Mouse (Mus musculus) brain, embryonic 18.5 days (tissue): ENCODE results near the gene Appl1.
A peak's percentile ranks its signal among the peaks of the same experiment; 100 is the strongest.
"Not testable (repeated sequence)": the region's sequence is repeated elsewhere in the genome, so short reads cannot be mapped to it uniquely, and the experiment has no call there.

Source experiments
- DNase-seq: peaks from one replicate; pipeline ENCODE4 v3.0.0-alpha.2; 2012; ENCODE audit warnings: low read depth, low spot score

Gene Appl1

DNA sequence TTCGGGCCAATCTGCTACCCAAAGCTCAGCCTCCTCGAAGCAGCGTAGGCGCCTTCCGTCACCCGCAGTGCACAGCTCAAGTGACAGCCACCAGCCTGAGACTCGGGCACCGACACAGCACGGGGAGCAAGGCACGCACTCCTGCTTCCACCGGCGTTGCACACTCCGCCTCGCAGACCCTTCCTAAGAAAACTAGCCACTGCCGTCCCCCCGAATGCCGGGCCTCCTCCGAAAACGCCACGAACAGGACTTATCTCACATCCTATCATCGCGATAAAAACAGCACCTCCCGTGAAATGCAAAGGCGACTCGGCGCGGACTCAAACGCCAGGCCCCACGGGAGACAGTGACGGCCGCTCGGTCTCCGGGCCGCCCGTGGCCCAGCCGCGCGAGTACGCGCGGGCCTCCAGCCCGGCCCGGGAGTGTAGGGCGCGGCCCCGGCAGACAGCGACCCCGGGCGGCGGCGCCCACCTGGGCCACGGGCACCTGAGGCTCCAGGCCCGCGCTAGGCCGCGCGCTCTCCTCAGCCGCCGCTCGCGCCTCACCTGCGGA, 1.1 kb downstream of the Appl1 start:
- DNase-seq = peak; percentile 37

DNA sequence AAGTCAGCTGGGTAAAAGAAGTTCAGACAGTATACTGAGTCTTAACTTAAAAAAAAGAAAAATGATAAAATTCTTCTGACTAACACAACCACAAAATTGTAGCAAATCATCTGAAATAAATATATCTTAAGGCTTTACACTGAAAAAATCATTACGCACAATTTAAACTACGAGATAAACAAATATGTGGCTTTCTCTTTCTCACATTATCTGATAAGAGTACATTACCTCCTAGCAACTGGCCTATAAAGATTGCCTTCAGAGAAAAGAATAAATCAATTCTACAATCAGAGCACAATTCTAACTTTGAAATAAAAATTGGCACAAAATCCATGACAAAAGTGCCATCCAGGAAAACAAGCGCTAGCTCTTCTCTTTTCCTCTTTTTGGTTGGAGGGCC, 1.9 kb downstream of the Appl1 start:
- no peak for DNase-seq

DNA sequence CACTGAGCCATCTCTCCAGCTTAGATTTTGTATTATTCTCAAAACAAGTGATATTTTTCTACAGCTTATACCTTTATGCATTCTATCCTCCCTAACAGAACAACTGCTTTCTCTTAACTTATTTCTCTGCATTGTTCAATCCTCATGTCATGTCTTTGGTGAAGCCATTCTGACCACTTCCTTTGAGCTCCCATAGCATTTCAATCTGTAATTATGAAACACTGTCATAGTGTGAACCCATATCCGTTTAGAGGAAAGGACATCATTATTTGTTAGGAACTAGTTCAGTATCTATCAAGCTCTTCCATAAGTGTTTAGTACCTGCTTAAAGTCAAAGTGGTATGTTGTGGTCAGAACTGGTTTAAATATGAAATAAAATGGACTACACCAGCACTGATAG, 10.5 kb downstream of the Appl1 start:
- no peak for DNase-seq

DNA sequence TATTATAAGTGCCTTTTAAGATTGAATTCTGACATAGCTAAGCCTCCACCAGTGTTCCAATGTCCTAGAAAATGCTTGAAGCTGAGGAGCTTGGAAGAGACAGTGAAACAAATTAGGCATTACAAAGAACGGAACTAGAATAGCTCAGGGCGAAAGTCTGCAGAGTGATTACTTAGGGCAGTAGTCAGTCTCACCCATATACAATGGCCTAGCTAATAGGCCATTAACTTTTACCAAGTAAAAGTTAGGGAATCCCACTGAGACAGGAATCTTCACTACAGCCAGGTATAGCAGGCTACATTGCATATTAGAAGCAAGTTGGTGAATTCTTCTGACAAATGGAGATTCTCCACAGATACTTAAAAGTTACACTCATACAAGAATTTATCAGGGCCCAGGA, 14.9 kb downstream of the Appl1 start:
- not testable (repeated sequence) for DNase-seq

DNA sequence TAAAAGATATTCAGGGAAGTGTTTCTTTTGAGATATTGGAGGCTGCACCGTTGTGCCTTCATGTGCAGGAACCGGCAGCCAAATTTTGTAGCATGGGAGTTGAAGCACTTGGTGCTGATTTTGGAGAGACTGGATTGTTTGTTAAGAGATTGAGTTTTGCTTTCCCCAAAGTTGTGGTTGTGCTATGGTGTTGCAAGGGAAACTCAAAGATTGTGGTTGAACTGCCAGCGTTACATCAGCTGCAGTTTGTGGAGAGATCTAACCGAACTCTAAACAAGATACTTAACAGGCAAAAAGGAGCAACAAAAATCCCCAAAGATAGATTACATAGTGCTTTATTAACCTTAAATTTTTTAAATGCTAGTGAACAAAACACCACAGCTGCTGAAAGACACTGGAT, 35.5 kb downstream of the Appl1 start:
- no peak for DNase-seq

DNA sequence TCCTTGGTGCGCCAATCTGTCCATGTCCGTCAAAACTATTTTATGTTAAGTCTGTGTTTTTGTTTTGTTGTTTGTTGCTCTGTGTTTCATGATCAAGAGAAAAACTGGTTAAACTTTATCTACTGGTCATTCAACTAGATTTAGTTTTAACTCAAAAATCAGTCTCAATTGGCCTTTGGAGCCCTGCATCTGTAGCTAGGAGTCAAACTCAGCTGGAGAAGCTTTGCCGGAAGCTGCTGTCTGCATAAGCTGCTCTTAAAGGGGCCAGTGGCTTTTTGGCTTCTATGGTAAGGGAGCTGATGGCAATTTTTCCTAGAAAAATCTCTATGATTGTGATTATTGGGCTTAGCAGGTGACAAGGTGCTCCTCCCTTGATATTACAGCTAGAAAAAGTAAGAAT, 36.1 kb downstream of the Appl1 start:
- no peak for DNase-seq

DNA sequence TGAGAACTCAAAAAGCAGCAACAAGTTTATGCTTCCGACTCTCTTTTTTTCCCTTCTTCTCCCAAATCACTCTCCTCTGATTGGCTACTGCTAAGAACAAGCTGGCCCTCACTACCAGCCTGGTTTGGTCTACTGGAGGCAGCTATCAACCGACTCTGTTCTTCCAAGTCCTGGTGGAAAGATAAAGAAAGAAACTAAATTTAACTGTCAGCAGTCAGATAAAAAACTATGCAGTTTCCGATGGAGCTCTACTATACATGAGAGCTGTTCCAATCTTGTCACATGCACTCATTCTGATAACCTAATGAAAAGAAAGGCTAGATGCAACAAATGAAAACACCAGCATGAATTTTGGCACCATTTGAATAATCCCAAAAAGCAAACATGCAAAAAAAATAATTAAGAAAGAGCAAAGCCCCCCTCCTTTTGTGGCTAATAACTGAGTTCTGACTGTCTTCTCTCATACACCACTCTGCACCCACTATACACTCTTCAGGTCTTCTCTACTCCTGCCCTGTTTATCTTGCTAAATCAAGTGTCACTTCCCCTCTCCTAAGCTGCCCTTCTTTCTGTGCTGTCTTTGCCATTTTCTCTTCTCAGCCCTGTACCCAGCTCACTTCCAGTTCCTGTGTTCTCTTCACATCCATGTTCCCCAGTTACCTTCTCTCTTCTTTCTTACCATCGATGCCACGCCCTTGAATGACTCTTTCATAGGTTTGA, 47.2 kb downstream of the Appl1 start:
- no peak for DNase-seq

DNA sequence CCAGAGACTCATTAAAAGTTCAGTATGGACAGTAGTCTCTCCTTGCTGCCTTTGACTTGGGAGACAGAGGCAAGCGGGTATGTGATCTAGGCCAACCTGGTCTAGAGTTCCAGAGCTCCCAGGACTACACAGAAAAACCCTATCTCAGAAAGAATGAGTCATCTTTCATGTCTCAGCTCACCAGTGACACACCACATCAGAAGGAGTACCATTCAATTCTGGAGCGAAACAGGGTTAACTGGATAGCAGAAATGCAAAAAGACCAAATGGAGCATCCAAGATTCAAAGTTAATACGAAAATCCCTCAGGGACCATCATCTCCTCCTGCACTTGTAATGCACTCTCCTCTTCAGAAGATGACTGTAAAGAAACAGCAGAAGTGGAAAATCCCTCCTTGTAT, 51.7 kb downstream of the Appl1 start:
- no peak for DNase-seq

DNA sequence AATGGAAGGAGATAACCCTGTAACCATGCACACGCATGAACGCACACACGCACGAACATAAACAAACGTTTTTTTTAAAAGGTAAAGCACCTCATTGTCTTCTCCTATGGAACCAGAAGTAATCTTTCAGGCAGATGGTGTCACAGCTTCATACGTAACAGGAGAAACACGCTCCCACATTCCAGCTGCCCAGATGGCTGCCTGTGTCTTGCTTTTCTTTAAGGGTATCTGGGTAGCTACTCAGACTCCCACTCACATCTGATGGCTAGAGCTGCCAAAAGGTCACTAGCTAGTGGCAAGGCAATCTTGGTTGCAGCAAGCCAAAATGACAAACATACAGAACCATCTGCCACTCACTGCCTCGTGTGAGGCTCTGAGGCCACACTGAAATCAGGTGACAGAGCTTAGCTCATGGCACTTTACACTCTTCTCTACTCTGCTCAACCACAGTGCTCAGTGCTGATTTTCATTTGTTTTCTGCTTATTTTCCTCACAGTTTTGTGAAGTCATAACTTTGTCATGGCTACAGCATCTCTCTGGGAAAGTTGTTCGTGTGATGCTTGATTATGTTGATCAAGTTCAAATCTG, 57.3 kb downstream of the Appl1 start:
- no peak for DNase-seq

DNA sequence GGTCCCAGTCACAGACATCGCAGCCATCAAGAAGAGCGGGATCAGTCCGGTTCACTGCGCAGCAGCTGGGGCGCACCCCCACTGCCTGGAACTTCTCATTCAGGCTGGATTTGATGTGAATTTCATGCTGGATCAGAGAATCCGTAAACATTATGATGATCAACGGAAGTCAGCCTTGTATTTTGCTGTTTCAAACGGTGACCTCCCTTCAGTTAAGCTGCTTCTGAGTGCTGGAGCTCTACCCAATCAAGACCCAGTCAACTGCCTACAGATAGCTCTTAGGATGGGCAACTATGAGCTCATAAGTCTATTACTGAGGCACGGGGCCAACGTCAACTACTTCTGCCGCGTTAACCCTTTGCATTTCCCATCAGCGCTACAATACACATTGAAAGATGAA, 59.2 kb downstream of the Appl1 start:
- DNase-seq = no peak

DNA sequence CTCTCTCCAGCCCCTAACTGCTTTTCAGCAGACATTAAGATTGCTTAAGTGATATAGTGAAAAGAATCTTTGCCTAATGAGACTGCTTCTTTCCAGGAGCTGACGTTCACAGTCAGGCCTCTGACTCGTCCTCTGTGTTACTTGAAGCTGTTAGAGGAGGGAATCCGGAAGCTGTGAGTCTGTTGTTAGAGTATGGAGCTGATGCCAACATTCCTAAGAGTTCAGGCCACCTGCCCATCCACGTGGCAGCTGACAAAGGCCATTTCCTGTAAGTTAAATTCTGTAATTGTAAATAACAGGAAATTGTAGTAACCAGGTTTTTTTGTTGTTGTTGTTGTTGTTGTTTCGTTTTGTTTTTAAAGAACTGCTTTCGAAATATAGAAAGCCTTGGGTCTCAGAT, 59.8 kb downstream of the Appl1 start:
- no peak for DNase-seq

DNA sequence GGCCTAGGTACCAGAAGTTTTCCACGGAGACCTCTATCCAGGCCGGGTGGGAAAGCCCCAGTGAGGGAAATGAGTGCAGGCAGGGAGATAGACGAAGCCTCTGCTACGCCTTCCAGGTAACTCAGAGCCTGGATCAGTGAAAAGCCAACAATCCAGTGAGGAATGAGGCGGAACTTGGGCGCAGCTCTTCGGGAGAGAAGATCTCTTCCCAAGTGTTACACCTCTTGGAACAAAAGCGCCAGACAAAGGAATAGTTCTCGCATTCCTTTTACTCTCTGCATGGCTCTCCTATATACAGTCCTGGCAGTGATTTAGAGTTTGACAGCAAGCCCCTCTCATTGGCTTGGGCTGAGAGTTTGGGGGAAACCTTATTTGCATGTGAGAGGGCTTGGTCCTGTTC, 60.6 kb downstream of the Appl1 start:
- DNase-seq = not testable (repeated sequence)

DNA sequence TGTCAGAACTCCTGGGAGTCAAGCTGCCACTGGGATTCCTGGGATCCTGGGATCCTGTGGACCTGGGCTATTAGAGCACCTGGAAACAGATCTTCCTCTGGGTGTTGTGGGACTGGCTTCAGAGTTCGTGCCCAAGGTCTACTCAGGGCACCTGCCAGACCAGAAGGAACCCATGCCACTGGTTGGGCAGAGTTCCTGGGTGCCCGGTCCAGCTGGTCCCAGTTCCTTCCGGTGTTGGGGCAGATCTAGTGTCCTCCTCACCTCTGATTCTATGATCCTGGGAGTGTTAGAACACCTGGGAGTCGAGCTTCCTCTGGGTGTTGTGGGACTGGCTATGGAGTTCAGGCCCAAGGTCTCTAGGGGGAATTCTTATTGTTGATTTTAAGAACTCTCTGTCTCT, 63.6 kb downstream of the Appl1 start:
- no peak for DNase-seq

DNA sequence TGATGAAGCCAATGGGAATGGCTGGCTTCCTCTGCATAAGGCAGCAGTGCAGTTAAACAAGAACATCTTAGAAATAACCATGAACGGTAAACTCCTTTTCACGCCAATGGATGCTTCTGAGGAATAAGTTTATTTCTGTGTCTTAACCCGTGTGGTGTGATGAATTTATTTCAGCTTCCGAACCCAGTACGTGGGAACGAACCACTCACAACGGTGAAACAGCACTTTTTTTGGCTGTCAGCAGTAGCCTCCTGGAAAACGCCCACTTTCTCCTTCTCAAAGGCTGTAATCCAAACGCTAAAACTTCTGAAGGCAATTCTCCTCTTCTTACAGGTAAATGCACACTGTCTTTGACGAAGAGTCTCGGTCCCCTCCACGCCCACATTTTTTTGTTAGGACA, 70.1 kb downstream of the Appl1 start:
- no peak for DNase-seq

DNA sequence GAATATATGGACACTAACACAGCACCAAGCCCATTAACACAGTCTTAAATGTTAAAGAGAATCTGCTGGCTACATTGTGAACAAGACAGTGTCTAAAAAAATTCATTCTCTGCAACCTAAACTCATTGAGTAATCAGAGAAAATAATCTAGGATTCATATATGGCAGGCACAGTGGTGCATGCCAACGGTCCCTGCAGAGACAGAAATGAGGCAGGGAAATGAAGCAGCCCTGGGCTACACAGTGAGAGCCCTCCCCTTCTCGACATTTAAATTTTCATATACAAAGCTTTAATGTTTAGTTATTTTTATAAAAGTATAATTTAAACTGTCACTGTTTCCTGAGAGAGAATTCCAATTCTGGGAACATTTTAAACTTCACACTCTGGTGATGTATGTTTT, 71.5 kb downstream of the Appl1 start:
- no peak for DNase-seq

DNA sequence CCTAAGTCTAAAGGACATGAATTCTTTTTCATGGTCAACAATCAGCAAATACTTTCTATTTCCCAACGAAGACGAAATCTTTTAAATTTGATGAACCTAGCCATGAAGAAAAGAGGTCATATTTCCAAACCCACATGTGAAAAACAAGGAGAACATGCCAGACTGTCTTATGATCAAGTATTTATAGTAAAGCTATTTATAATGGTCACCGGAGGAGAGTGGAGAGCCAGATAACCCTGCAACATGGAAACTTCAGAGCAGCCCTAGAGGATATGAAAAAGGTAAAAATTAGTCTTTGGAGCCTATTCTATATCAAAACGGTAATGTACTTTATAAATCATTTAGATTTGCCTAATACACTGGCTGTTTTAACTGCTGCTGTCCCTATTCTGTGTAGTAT, 76.6 kb downstream of the Appl1 start, which contains the start of gene Asb14:
TSS of gene Asb14 (plus strand) at position 166 of the 400 bp plus-strand sequence.
- no peak for DNase-seq

DNA sequence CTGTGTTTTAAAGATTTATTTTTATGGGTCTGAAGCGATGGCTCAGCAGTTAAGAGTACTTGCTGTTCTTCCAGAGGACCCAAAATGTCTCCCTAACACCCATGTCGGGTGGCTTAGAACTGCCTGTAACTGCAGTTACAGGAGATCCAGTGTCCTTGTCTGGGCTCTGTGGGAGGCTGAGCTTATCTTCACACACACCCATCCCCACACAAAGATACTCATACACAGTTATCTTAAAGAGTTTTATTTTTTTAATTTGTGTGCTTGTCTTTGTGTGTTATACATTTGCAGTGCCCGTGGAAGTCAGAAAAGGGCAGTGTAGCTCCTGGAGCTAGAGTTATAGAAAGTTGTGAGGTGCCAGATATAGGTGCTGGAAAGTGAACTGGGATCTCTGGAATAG, 80.3 kb downstream of the Appl1 start:
- no peak for DNase-seq

DNA sequence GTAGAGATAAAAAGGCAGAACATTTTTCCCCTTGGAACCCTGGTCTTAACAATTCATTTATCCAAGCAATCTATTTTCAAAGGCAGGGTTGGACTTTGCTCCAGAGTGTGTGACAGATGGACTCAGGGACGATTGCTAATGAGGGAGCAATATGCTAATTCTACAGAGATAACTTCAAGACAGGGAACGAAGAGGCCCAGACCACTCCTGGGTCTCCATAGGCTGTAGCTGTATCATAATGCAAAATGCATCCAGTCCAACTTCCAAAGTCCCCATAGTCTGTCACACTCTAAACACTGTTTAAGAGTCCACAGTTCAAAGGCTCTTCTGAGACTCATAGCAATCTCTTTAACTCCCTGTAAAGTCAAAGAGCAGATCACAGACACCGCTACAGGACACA, 83.8 kb downstream of the Appl1 start:
- no peak for DNase-seq

DNA sequence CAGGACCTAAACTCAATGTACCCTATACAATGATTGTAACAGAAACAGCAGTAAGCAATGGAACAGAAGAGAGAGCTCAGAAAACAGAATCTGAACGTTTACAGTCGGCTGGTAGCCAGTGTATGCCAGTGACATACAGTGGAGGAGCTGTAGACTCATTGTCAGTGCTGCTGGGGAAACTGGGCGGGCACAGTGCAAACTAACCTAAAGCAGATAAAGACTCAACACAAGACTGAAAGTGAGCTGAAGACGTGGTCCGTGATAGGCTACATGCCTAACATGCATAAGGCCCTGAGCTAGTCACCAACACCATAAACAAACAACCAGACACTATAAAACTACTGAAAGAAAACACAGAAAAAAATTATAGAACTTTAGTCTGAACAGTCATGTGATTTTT, 89.3 kb downstream of the Appl1 start:
- DNase-seq = no peak

DNA sequence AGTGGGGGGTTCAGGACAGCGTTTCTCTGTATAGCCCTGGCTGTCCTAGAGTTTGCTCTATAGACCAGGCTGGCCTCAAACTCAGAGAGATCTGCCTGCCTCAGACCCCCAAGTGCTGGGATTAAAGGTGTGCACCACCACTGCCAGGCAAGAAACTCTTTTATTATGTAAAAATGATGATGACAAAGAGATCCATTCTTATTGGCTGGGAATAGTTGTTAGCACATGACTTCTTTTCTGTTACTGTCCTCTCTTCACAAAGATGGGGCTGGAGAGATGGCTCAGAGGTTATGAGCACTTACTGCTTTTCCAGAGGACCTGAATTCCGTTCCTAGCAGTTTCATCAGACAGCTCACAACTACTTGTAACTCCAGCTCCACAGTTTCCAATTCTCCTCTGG, 91.1 kb downstream of the Appl1 start:
- no peak for DNase-seq

DNA sequence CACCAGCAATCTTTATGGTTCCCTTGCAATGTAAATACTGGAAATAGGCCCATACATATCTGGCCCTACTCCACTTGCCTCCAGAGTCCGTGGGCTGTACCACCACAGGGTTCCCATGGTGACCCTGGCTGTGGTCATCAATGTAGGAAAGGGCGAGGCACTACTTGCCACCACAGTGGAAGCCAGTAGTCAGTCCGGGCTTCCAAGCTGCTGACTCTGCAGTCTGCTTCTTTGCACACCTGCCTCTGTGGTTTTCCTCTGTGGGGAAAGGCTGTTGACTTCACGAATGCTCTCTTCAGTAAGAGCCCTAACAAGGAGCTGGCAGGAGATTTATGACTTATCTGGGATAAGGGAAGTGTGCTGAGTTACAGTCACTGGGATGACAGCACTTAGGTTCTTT, 92.3 kb downstream of the Appl1 start:
- DNase-seq = no peak
